Mouse (Mus musculus) kidney, embryonic 16.5 days (tissue): Measurements from ENCODE around the gene Tbc1d16. TPM values are rescaled to one million over a fixed set of nuclear protein-coding genes. Genes with fewer than 3 reads are reported as not detected.

Source experiments
- ATAC-seq: fragments of 200-750 bp; cut with Nextera tagmentation; 2 replicates; pipeline ENCODE4 v1.8.0; 2017; ENCODE audit warnings: moderate TSS enrichment; ENCODE audit not compliant: low FRiP score, low TSS enrichment
- H3K27ac ChIP-seq: fragments of 300-500 bp; sonication (generic); 2 replicates; pipeline ENCODE4 v1.5.1; 2014; ENCODE audit warnings: low read length
- H3K27me3 ChIP-seq: fragments of 300-500 bp; sonication (generic); 2 replicates; pipeline ENCODE4 v1.6.1; 2014; ENCODE audit warnings: low read length, control low read depth, mixed read lengths; ENCODE audit not compliant: insufficient read depth
- H3K36me3 ChIP-seq: fragments of 300-500 bp; sonication (generic); 2 replicates; pipeline ENCODE4 v1.6.1; 2014; ENCODE audit warnings: low read length, control low read depth, mixed read lengths; ENCODE audit not compliant: insufficient read depth
- H3K4me1 ChIP-seq: fragments of 300-500 bp; sonication (generic); 2 replicates; pipeline ENCODE4 v1.6.1; 2014; ENCODE audit warnings: low read length, control low read depth, mixed read lengths; ENCODE audit not compliant: insufficient read depth
- H3K4me2 ChIP-seq: fragments of 300-500 bp; sonication (generic); replicated peaks from 2 replicates; pipeline ENCODE4 v1.6.1; 2014; ENCODE audit warnings: low read depth, low read length
- H3K4me3 ChIP-seq: fragments of 300-500 bp; sonication (generic); 2 replicates; pipeline ENCODE4 v1.5.1; 2014; ENCODE audit warnings: mild to moderate bottlenecking, low read length
- H3K9ac ChIP-seq: fragments of 300-500 bp; sonication (generic); replicated peaks from 2 replicates; pipeline ENCODE4 v1.6.1; 2014; ENCODE audit warnings: low read length
- H3K9me3 ChIP-seq: fragments of 300-500 bp; sonication (generic); 2 replicates; pipeline ENCODE4 v1.6.1; 2016; ENCODE audit warnings: low read length, control low read depth
- WGBS: fragments of 180-500 bp; shearing (Covaris S2); extraction: QIAGEN DNeasy Blood & Tissue Kit; methylation state at CpG from one replicate; pipeline ENCODE4 v1.1.7; 2014; 5-methylcytosine and 5-hydroxymethylcytosine counted together
- polyA plus RNA-seq: library from polyadenylated mRNA; unstranded; fragments of >200 nt; fragmentation: Nextera tagmentation; extraction: Ambion mirVana; gene quantifications from 2 replicates; pipeline ENCODE4 v1.2.1, GENCODE M21; 2015

The Tbc1d16 gene
- polyA plus RNA-seq, 1 experiment from 2014 or later: 12.3 TPM

DNA sequence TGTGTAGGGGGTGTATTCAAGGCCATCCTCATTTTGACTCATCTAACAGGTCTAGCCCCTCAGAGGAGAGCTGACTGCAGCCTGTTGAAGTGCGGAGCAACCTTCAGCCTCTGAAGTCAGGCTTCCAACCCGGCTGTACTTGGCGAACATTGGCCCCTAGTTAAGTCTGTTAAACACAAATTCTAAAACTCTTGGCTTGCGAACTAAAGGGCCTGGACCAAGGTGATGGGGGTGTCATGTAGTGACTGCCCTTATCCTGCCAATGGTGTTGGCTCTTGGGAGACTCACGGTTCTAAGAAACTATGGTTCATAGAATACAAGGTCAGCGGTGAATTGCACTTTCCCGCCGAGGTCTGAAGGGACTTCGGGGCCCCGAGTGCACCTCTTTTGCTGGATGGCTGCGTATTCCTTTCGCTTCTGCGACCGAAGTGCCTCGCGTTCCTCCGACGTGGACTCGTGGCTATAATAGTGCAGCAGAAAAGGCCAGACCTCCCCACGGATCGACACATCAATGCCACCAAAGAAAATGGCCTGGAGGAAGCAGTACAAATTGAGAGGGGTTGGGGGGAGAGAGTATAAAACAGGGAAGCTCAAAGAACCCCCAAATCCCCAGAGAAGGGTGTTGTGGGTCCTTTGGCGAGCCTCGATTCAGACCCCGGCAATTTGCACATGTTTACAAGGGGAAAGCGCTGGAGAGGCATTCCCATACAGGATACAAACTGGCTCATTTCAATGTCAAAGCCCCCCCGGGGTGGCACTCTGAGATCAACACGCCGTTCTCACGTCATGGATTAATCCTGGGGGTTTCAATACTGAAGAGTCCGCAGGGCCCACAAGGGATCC is 72.4 kb downstream of the Tbc1d16 start:
- WGBS: 56% methylated on average over 30 of the region's 30 CpGs
- peaks cover 12% of the 10 kb centered on the region; the same call in 1 of the 2 replicates for H3K36me3 ChIP-seq
- peak overlapping the region; percentile 65 for H3K27ac ChIP-seq
- ATAC-seq: no peak
- peaks cover 10% of the 10 kb centered on the region; the same call in 1 of the 2 replicates for H3K27me3 ChIP-seq
- no peak overlapping the region for H3K4me3 ChIP-seq
- H3K9ac ChIP-seq: no peak overlapping the region
- H3K4me2 ChIP-seq: no peak overlapping the region
- peaks cover 59% of the 10 kb centered on the region for H3K4me1 ChIP-seq
- no peaks in the 10 kb centered on the region for H3K9me3 ChIP-seq

DNA sequence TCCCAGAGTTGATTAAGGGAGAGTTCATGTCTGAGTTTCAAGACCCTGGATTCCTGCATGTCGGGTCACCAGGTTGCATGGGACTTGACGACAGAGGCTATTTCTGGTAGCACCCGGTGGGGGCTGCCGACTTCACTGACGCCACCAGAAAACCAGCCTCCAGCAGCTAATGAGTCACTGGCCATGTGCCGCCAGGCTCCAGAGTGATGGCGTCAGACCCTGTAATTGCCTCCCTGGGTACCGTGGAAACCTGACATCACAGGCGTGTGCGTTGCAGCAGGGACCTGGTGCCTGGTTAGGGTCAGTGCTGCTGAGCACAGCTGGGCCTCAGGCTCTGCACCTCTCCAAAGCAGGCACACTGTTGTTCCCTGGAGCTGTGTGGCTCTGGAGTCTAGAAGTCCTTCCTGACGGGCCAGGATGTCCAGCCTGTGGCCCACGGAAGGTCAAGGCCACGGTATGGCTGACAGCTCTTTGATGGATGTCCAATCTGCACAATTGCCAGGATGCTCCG is 75.9 kb downstream of the Tbc1d16 start:
- Histone ChIP-seq H3K9me3 (no peaks in the 10 kb centered on the region), H3K36me3 (peaks cover 20% of the 10 kb centered on the region; the same call in 1 of the 2 replicates), H3K27ac (no peak overlapping the region), H3K27me3 (peaks cover 6% of the 10 kb centered on the region; the same call in 1 of the 2 replicates), H3K4me1 (peaks cover 33% of the 10 kb centered on the region), H3K9ac (no peak overlapping the region), H3K4me3 (no peak overlapping the region), H3K4me2 (no peak overlapping the region)
- peak; percentile 11; the same call in 1 of the 2 replicates for ATAC-seq
- 30% methylated on average over 14 of the region's 14 CpGs for WGBS

GRCm38 (mm10) chr11:119151073-119151607 is 77.2 kb downstream of the Tbc1d16 start:
- WGBS: 87% methylated on average over 10 of the region's 10 CpGs
- peaks cover 20% of the 10 kb centered on the region; the same call in 1 of the 2 replicates for H3K36me3 ChIP-seq
- H3K4me2 ChIP-seq: no peak overlapping the region
- H3K9me3 ChIP-seq: no peaks in the 10 kb centered on the region
- peaks cover 3% of the 10 kb centered on the region; the same call in 1 of the 2 replicates for H3K27me3 ChIP-seq
- no peak overlapping the region for H3K9ac ChIP-seq
- no peak overlapping the region for H3K4me3 ChIP-seq
- no peak overlapping the region for H3K27ac ChIP-seq
- ATAC-seq: no peak
- peaks cover 20% of the 10 kb centered on the region for H3K4me1 ChIP-seq

GRCm38 (mm10) chr11:119150442-119150841 is 77.9 kb downstream of the Tbc1d16 start:
- WGBS: 60% methylated on average over 10 of the region's 10 CpGs
- ATAC-seq: no peak

GRCm38 (mm10) chr11:119148829-119149228 is 79.5 kb downstream of the Tbc1d16 start:
- H3K4me2 ChIP-seq: no peak overlapping the region
- H3K4me1 ChIP-seq: peaks cover 20% of the 10 kb centered on the region
- no peak overlapping the region for H3K27ac ChIP-seq
- H3K9ac ChIP-seq: no peak overlapping the region
- H3K36me3 ChIP-seq: peaks cover 15% of the 10 kb centered on the region; the same call in 1 of the 2 replicates
- H3K9me3 ChIP-seq: no peaks in the 10 kb centered on the region
- 83% methylated on average over 12 of the region's 13 CpGs for WGBS
- no peaks in the 10 kb centered on the region for H3K27me3 ChIP-seq
- ATAC-seq: no peak
- no peak overlapping the region for H3K4me3 ChIP-seq

More at GRCm38 (mm10) chr11:119150442-119150841, 77.9 kb downstream of the Tbc1d16 start:
- H3K36me3 ChIP-seq: peaks cover 20% of the 10 kb centered on the region; the same call in 1 of the 2 replicates
- H3K9me3 ChIP-seq: no peaks in the 10 kb centered on the region
- no peak overlapping the region for H3K9ac ChIP-seq
- H3K4me3 ChIP-seq: no peak overlapping the region
- peaks cover 18% of the 10 kb centered on the region for H3K4me1 ChIP-seq
- no peak overlapping the region for H3K27ac ChIP-seq
- H3K4me2 ChIP-seq: no peak overlapping the region
- peaks cover 2% of the 10 kb centered on the region; the same call in 1 of the 2 replicates for H3K27me3 ChIP-seq

DNA sequence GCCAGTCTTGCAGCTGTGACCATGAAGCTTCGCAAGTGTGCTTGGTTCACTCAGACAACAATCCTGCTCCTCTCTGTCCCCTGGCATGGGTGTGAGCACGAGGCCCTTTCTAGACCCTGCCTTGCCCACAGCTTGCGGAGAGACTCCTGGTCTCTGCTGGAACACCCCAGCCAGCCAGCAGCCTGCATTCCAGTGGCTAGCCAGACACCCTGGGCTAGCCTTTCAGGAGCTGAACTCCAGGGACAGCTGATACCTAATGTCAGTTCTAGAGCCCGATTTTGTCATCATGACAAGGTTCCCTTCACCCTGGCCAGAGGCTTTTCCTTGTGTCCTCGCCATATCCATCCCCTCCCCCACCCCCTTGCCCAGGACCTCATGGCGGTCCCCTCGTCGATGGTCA is 81.1 kb downstream of the Tbc1d16 start:
- no peak overlapping the region for H3K4me2 ChIP-seq
- no peaks in the 10 kb centered on the region for H3K9me3 ChIP-seq
- H3K27me3 ChIP-seq: no peaks in the 10 kb centered on the region
- no peak overlapping the region for H3K27ac ChIP-seq
- H3K4me1 ChIP-seq: peaks cover 20% of the 10 kb centered on the region
- no peak overlapping the region for H3K4me3 ChIP-seq
- ATAC-seq: no peak
- 91% methylated on average over 8 of the region's 8 CpGs for WGBS
- peaks cover 8% of the 10 kb centered on the region; the same call in 1 of the 2 replicates for H3K36me3 ChIP-seq
- no peak overlapping the region for H3K9ac ChIP-seq

DNA sequence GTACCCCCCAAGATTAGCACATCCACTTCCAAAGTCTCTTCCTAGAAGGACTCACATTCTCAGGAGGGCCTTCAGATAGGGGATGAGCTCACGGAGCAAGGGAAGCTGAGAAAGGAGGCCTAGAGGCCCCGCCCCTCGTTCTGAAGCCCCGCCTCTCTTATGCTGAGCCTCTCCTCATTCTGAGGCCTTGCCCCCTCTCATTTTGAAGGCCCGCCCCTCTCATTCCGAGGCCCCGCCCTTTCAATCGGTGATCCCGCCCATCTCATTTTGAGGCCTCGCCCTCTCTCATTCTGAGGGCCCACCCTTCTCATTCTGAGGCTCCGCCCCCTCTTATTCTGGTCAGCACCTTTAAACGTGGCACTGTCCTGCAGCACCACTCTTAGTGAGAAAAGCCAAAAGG is 82.2 kb downstream of the Tbc1d16 start:
- H3K4me1 ChIP-seq: peaks cover 16% of the 10 kb centered on the region

GRCm38 (mm10) chr11:119144801-119145475 is 83.4 kb downstream of the Tbc1d16 start:
- ATAC-seq: no peak
- Histone ChIP-seq H3K36me3 (0 out of 2 replicates have a peak, but pooled peaks cover 7% of the 10 kb centered on the region), H3K9ac (no peak overlapping the region), H3K9me3 (no peaks in the 10 kb centered on the region), H3K4me2 (no peak overlapping the region), H3K4me3 (no peak overlapping the region), H3K27ac (no peak overlapping the region), H3K4me1 (peaks cover 16% of the 10 kb centered on the region), H3K27me3 (no peaks in the 10 kb centered on the region)
- 73% methylated on average over 16 of the region's 16 CpGs for WGBS

More for the DNA sequence above, 82.2 kb downstream of the Tbc1d16 start:
- Histone ChIP-seq H3K4me2 (no peak overlapping the region), H3K36me3 (0 out of 2 replicates have a peak, but pooled peaks cover 7% of the 10 kb centered on the region), H3K4me3 (no peak overlapping the region), H3K9me3 (no peaks in the 10 kb centered on the region), H3K27me3 (no peaks in the 10 kb centered on the region), H3K9ac (no peak overlapping the region), H3K27ac (no peak overlapping the region)
- 38% methylated on average over 12 of the region's 12 CpGs for WGBS
- ATAC-seq: no peak

- Histone ChIP-seq H3K27ac (no peak overlapping the region), H3K36me3 (0 out of 2 replicates have a peak, but pooled peaks cover 4% of the 10 kb centered on the region), H3K4me1 (peaks cover 16% of the 10 kb centered on the region), H3K9me3 (no peaks in the 10 kb centered on the region), H3K27me3 (no peaks in the 10 kb centered on the region), H3K4me3 (no peak overlapping the region), H3K9ac (no peak overlapping the region; the same call in 1 of the 2 replicates), H3K4me2 (no peak overlapping the region)
- no peak for ATAC-seq
- WGBS: 50% methylated on average over 16 of the region's 16 CpGs
Measured at GRCm38 (mm10) chr11:119143376-119144002, 84.8 kb downstream of the Tbc1d16 start.
